Mouse (Mus musculus) megakaryocyte-erythroid progenitor cell, adult 5-6 weeks (primary cell): ENCODE measurements around the gene B020004J07Rik. TPM values are rescaled to one million over a fixed set of nuclear protein-coding genes. Genes with fewer than 3 reads are reported as not detected.
A peak's percentile ranks its signal among the peaks of the same experiment; 100 is the strongest.
"Not testable (repeated sequence)": the region's sequence is repeated elsewhere in the genome, so short reads cannot be mapped to it uniquely, and the experiment has no call there.

Experiments used
- ATAC-seq: replicated peaks from 2 replicates; pipeline ENCODE4 v1.8.0; 2016; ENCODE audit warnings: mild to moderate bottlenecking, inconsistent platforms; ENCODE audit not compliant: severe bottlenecking, poor library complexity, low FRiP score, low TSS enrichment
- total RNA-seq, 2 experiments: library from RNA; stranded (forward) in 1 of 2; stranded (reverse) in 1 of 2; fragments of 200-1000, 215-1000 nt in 1 of 2; fragments of >200 nt in 1 of 2; fragmentation: Nextera tagmentation in 1 of 2; gene quantifications; 2 replicates each; pipeline ENCODE4 v1.2.3; 2014 to 2017

The B020004J07Rik gene
- total RNA-seq (2014; fragmentation: Nextera tagmentation) (not detected in 2 replicates), total RNA-seq (2017) (not detected in 2 replicates)

DNA sequence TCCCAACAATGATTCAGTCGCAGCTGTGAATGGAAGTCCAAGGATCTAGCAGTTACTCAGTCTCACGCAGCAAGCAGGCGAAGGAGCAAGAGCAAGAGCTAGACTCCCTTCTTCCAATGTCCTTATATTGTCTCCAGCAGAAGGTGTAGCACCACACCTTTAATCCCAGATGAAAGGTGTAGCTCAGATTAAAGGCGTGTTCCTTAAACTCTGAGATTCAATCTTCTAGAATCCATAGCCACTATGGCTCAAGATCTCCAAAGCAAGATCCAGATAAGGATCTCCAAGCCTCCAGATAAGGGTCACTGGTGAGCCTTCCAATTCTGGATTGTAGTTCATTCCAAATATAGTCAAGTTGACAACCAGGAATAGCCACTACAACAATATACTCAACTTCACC is at the start of gene B020004J07Rik:
B020004J07Rik (minus strand) TSS at position 101 of the 400 bp plus-strand sequence.
- not testable (repeated sequence) for ATAC-seq

DNA sequence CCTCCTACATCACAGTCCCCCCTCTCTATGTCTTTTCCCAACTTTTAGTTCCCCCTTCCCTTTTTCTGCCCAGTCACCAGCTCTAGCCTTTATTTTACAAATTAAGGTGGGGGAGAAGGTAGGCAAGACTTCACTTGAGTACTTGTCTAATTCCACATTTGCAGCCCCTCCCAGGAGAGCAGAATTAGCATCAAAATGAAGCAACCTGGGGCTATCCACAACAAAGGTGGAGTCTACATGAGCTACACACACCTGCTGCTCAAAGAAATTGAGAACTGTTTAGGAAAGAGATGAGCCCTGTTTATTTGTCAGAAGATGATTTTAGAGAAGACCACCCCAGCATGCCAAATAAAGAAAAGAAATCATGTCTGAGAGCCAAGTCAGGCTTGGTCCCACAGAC is 45.6 kb upstream of the B020004J07Rik start:
- no peak for ATAC-seq

DNA sequence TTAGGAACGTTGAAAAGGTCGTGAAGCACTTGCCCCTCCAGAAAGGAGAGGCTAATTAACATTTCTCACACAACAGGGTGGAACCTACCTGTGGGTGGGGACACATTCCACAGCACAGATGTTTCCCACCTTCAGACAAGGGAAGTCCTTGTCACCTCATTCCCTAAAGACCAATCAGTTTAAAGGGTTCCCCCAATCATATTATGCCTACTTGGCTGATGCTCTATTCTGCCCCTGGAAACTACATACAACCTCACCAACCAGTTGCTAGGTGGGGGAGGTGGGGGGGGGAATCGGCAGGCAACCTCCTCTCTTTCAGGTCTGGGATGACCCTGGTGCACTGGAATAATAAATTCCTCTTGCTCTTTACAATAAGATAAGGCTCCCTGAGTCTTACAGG is 39.8 kb upstream of the B020004J07Rik start:
- ATAC-seq = no peak

DNA sequence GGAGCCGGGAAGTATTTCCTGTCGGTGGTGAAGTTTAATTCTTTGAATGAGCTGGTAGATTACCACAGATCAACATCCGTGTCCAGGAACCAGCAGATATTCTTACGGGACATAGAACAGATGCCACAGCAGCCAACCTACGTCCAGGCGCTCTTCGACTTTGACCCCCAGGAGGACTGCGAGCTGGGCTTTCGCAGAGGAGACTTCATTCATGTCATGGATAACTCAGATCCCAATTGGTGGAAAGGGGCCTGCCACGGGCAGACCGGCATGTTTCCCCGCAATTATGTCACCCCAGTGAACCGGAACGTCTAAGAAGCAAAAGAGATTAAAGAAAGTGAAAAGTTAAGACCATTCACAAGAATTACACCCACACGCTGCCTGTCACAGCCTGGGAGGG is 31.9 kb upstream of the B020004J07Rik start:
- ATAC-seq = not testable (repeated sequence)

DNA sequence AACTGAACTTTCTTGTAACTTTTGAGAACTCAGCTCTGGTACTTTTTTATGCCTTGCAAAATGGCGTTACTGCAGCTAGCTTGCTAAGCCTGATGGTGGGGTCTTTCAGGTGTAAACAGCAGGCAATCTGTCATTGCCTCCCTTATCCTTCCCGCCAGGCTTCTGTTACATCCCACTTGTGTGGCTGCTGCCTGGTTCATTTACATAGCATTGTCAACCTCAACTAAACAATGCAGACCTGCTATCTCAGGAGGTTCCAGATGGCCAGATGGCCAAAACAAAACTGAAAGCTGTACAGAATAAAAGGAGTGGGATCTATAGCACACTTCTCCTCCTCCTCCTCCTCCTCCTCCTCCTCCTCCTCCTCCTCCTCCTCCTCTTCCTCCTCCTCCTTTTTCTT is 28.2 kb upstream of the B020004J07Rik start:
- ATAC-seq = not testable (repeated sequence)

DNA sequence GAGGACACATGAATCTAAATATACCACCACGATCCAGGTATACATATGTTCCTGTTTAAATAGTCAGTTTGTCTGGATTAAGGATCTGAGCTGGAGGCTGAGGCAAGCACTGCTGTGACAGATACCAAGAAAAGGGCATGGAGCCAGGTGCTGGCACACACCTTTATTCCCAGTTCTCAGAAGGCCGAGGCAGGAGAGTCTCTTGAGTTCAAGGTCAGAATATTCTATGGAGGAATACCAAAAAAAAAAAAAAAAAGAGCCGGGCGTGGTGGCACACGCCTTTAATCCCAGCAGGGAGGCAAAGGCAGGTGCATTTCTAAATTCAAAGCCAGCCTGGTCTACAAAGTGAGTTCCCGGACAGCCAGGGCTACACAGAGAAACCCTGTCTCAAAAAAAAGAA is 18.5 kb upstream of the B020004J07Rik start:
- no peak for ATAC-seq

DNA sequence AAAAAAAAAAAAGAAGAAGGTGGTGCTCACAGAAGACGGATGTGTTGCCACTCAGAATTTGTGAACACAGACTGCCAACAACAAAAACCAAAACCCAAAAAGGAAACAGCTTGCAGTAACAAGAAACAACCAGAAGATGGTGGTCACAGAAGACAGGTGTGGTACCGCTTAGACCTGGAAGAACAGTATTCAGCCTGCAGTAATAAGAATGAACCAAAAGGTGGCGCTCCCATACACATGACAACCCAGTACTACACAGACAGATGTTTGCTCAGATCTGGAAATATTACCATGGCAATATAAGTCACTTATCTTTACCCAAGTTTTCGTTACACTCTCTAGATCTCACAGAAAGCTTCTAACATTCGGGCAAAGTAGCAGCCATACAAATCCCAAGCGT is 17.1 kb upstream of the B020004J07Rik start:
- peak; percentile 55; the same call in 1 of the 2 replicates for ATAC-seq

DNA sequence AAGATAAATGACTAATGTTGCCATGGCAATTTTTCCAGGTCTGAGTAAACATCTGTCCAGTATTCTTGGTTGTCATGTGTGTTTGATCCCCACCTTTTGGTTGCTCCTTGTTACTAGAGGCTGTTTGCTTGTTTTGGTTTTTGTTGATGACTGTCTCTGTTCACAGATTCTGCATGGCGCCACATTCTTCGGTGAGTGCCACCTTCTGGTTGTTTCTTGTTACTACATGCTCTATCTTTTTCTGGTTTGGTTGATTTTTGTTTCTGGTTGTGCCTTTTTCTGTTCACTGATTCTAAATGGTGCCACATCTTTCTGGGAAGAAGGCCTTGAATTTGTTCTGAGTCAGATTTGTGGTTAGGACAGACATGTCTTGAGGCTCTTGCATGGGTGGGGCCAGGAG is 7.1 kb upstream of the B020004J07Rik start:
- ATAC-seq = no peak

Other genes with a start within 250 kb of the B020004J07Rik start
- 83.3 and 103 TPM in 2 replicates for gene Leprot, start 196.3 kb downstream of the B020004J07Rik start, total RNA-seq (2014; fragmentation: Nextera tagmentation)
- gene Leprot, start 196.3 kb downstream of the B020004J07Rik start, total RNA-seq (2017) = 116 and 138 TPM in 2 replicates
- not detected in 2 replicates for gene Lepr, start 126.6 kb downstream of the B020004J07Rik start, total RNA-seq (2014; fragmentation: Nextera tagmentation)
- 0.11 TPM in 1 of 2 replicates, not detected in the other for gene Lepr, start 126.6 kb downstream of the B020004J07Rik start, total RNA-seq (2017)
- gene C130073F10Rik, start 49.8 kb upstream of the B020004J07Rik start, total RNA-seq (2014; fragmentation: Nextera tagmentation) = not detected in 2 replicates
- not detected in 2 replicates for gene C130073F10Rik, start 49.8 kb upstream of the B020004J07Rik start, total RNA-seq (2017)
- gene Gm12800, start 65.1 kb upstream of the B020004J07Rik start, total RNA-seq (2014; fragmentation: Nextera tagmentation) = not detected in 2 replicates
- not detected in 2 replicates for gene Gm12800, start 65.1 kb upstream of the B020004J07Rik start, total RNA-seq (2017)
- not detected in 2 replicates for gene Gm12794, start 96.4 kb upstream of the B020004J07Rik start, total RNA-seq (2014; fragmentation: Nextera tagmentation)
- gene Gm12794, start 96.4 kb upstream of the B020004J07Rik start, total RNA-seq (2017) = not detected in 2 replicates
- gene Gm12790, start 137.0 kb upstream of the B020004J07Rik start, total RNA-seq (2014; fragmentation: Nextera tagmentation) = not detected in 2 replicates
- gene Gm12790, start 137.0 kb upstream of the B020004J07Rik start, total RNA-seq (2017) = not detected in 2 replicates
- gene Gm12789, start 142.6 kb upstream of the B020004J07Rik start, total RNA-seq (2014; fragmentation: Nextera tagmentation) = not detected in 2 replicates
- gene Gm12789, start 142.6 kb upstream of the B020004J07Rik start, total RNA-seq (2017) = not detected in 2 replicates
- 15.6 and 18.0 TPM in 2 replicates for gene Pde4b, start 243.5 kb upstream of the B020004J07Rik start, total RNA-seq (2014; fragmentation: Nextera tagmentation)
- 23.9 and 31.7 TPM in 2 replicates for gene Pde4b, start 243.5 kb upstream of the B020004J07Rik start, total RNA-seq (2017)